Mouse (Mus musculus): ENCODE data around the gene Atf6.

- TF ChIP-seq CTCF (IDR thresholded peaks at IDR 0.05; ENCODE audit: low read depth, low read length) (no peak), POLR2A (IDR thresholded peaks at IDR 0.05; ENCODE audit: borderline replicate concordance, low read depth, low read length) (no peak)
Observed at GRCm38 (mm10) chr1:170677681-170678080, 189.9 kb downstream of the Atf6 start.
